Mouse (Mus musculus): ENCODE data around the gene Med8. TPM values are rescaled to one million over a fixed set of nuclear protein-coding genes. Genes with fewer than 3 reads are reported as not detected.

The Med8 gene
- polyA plus RNA-seq, 1 experiment from 2014 or later: 101 TPM

GRCm38 (mm10) chr4:118445088-118445487, 36.0 kb downstream of the Med8 start:
- Histone ChIP-seq H3K27me3 (ENCODE audit: control insufficient read depth, insufficient read depth, low read depth, low read length) (no peaks in the 10 kb centered on the region), H3K4me2 (ENCODE audit: low read length) (no peak overlapping the region), H3K4me1 (ENCODE audit: control insufficient read depth, insufficient read depth, low read length) (peaks cover 11% of the 10 kb centered on the region; the same call in 1 of the 2 replicates), H3K36me3 (ENCODE audit: control insufficient read depth, insufficient read depth, low read length) (no peaks in the 10 kb centered on the region), H3K27ac (ENCODE audit: low read length) (no peak overlapping the region), H3K4me3 (ENCODE audit: low read depth, low read length) (no peak overlapping the region), H3K9me3 (replicated peaks; ENCODE audit: control insufficient read depth, low read length, poor library complexity, severe bottlenecking) (no peaks in the 10 kb centered on the region), H3K9ac (ENCODE audit: low read depth, low read length) (no peak overlapping the region)
- WGBS: 84% methylated on average over 10 of the region's 10 CpGs
- ATAC-seq: no peak

GRCm38 (mm10) chr4:118445781-118446414, 36.8 kb downstream of the Med8 start:
- Histone ChIP-seq H3K4me2 (ENCODE audit: low read length) (peak overlapping the region; percentile 81), H3K9me3 (replicated peaks; ENCODE audit: control insufficient read depth, low read length, poor library complexity, severe bottlenecking) (no peaks in the 10 kb centered on the region), H3K27ac (ENCODE audit: low read length) (no peak overlapping the region), H3K4me1 (ENCODE audit: control insufficient read depth, insufficient read depth, low read length) (peaks cover 11% of the 10 kb centered on the region; the same call in 1 of the 2 replicates), H3K36me3 (ENCODE audit: control insufficient read depth, insufficient read depth, low read length) (no peaks in the 10 kb centered on the region), H3K4me3 (ENCODE audit: low read depth, low read length) (peak overlapping the region; percentile 42), H3K27me3 (ENCODE audit: control insufficient read depth, insufficient read depth, low read depth, low read length) (no peaks in the 10 kb centered on the region), H3K9ac (ENCODE audit: low read depth, low read length) (peak overlapping the region; percentile 68)
- 14% methylated on average over 18 of the region's 18 CpGs for WGBS
- ATAC-seq: peak; percentile 83

- Histone ChIP-seq H3K4me3 (ENCODE audit: low read depth, low read length) (peak overlapping the region; percentile 42), H3K9ac (ENCODE audit: low read depth, low read length) (peak overlapping the region; percentile 68), H3K36me3 (ENCODE audit: control insufficient read depth, insufficient read depth, low read length) (no peaks in the 10 kb centered on the region), H3K27ac (ENCODE audit: low read length) (no peak overlapping the region), H3K27me3 (ENCODE audit: control insufficient read depth, insufficient read depth, low read depth, low read length) (no peaks in the 10 kb centered on the region), H3K4me1 (ENCODE audit: control insufficient read depth, insufficient read depth, low read length) (peaks cover 11% of the 10 kb centered on the region; the same call in 1 of the 2 replicates), H3K9me3 (replicated peaks; ENCODE audit: control insufficient read depth, low read length, poor library complexity, severe bottlenecking) (no peaks in the 10 kb centered on the region), H3K4me2 (ENCODE audit: low read length) (peak overlapping the region; percentile 81)
- 19% methylated on average over 24 of the region's 24 CpGs for WGBS
- no peak; the same call in none of the 2 replicates for ATAC-seq
These were observed 37.4 kb downstream of the Med8 start for GRCm38 (mm10) chr4:118446415-118447153.

GRCm38 (mm10) chr4:118457345-118457975, 48.3 kb downstream of the Med8 start, which contains the start of gene Mpl:
Mpl (minus strand) TSS chr4:118457513.
- Histone ChIP-seq H3K4me2 (ENCODE audit: low read length) (no peak within 1 kb of the TSS), H3K4me1 (ENCODE audit: control insufficient read depth, insufficient read depth, low read length) (no peaks in the 10 kb centered on the region), H3K4me3 (ENCODE audit: low read depth, low read length) (no peak within 1 kb of the TSS), H3K27me3 (ENCODE audit: control insufficient read depth, insufficient read depth, low read depth, low read length) (no peaks in the 10 kb centered on the region), H3K9ac (ENCODE audit: low read depth, low read length) (no peak within 1 kb of the TSS), H3K36me3 (ENCODE audit: control insufficient read depth, insufficient read depth, low read length) (no peaks in the 10 kb centered on the region), H3K9me3 (replicated peaks; ENCODE audit: control insufficient read depth, low read length, poor library complexity, severe bottlenecking) (no peaks in the 10 kb centered on the region), H3K27ac (ENCODE audit: low read length) (no peak within 1 kb of the TSS)
- ATAC-seq: no peak
- 74% methylated on average over 9 of the region's 9 CpGs for WGBS

GRCm38 (mm10) chr4:118464956-118465355, 55.8 kb downstream of the Med8 start:
- ATAC-seq: no peak
- H3K9ac ChIP-seq (ENCODE audit: low read depth, low read length): no peak overlapping the region
- H3K4me1 ChIP-seq (ENCODE audit: control insufficient read depth, insufficient read depth, low read length): no peaks in the 10 kb centered on the region
- H3K27ac ChIP-seq (ENCODE audit: low read length): no peak overlapping the region
- H3K9me3 ChIP-seq (replicated peaks; ENCODE audit: control insufficient read depth, low read length, poor library complexity, severe bottlenecking): no peaks in the 10 kb centered on the region
- no peak overlapping the region for H3K4me3 ChIP-seq (ENCODE audit: low read depth, low read length)
- no peaks in the 10 kb centered on the region for H3K36me3 ChIP-seq (ENCODE audit: control insufficient read depth, insufficient read depth, low read length)
- no peaks in the 10 kb centered on the region for H3K27me3 ChIP-seq (ENCODE audit: control insufficient read depth, insufficient read depth, low read depth, low read length)
- H3K4me2 ChIP-seq (ENCODE audit: low read length): no peak overlapping the region
- 95% methylated on average over 3 of the region's 3 CpGs for WGBS

Other genes starting within 250 kb of the Med8 start
- 42.1 and 50.4 TPM in 2 replicates for gene Kdm4a, start 229.3 kb upstream of the Med8 start, polyA plus RNA-seq (2015; fragmentation: Nextera tagmentation; extraction: Ambion mirVana)
- 78.9 and 85.5 TPM in 2 replicates for gene Ptprf, start 117.9 kb upstream of the Med8 start, polyA plus RNA-seq (2015; fragmentation: Nextera tagmentation; extraction: Ambion mirVana)
- gene Szt2, start 64 bp upstream of the Med8 start, polyA plus RNA-seq (2015; fragmentation: Nextera tagmentation; extraction: Ambion mirVana): 8.7 and 10.3 TPM in 2 replicates
- 25.1 and 26.1 TPM in 2 replicates for gene Elovl1, start 18.8 kb downstream of the Med8 start, polyA plus RNA-seq (2015; fragmentation: Nextera tagmentation; extraction: Ambion mirVana)
- 22.6 and 27.6 TPM in 2 replicates for gene Cdc20, start 28.0 kb downstream of the Med8 start, polyA plus RNA-seq (2015; fragmentation: Nextera tagmentation; extraction: Ambion mirVana)
- gene Mpl, start 48.2 kb downstream of the Med8 start, polyA plus RNA-seq (2015; fragmentation: Nextera tagmentation; extraction: Ambion mirVana): 0.11 TPM in 1 of 2 replicates, not detected in the other
- 13.1 and 14.4 TPM in 2 replicates for gene Tie1, start 80.7 kb downstream of the Med8 start, polyA plus RNA-seq (2015; fragmentation: Nextera tagmentation; extraction: Ambion mirVana)
- gene 2610528J11Rik, start 117.7 kb downstream of the Med8 start, polyA plus RNA-seq (2015; fragmentation: Nextera tagmentation; extraction: Ambion mirVana): not detected in 2 replicates
- not detected in 2 replicates for gene Tmem125, start 134.7 kb downstream of the Med8 start, polyA plus RNA-seq (2015; fragmentation: Nextera tagmentation; extraction: Ambion mirVana)
- 2.0 and 2.5 TPM in 2 replicates for gene Cfap57, start 211.4 kb downstream of the Med8 start, polyA plus RNA-seq (2015; fragmentation: Nextera tagmentation; extraction: Ambion mirVana)
- 84.8 and 98.6 TPM in 2 replicates for gene Ebna1bp2, start 211.5 kb downstream of the Med8 start, polyA plus RNA-seq (2015; fragmentation: Nextera tagmentation; extraction: Ambion mirVana)
- not detected in 2 replicates for gene Olfr62, start 249.6 kb downstream of the Med8 start, polyA plus RNA-seq (2015; fragmentation: Nextera tagmentation; extraction: Ambion mirVana)

Measured in midbrain, embryonic 16.5 days (tissue).